Mouse (Mus musculus) MEL (cell line): ENCODE data around the gene Col6a5. TPM values are rescaled to one million over a fixed set of nuclear protein-coding genes. Genes with fewer than 3 reads are reported as not detected.

Source experiments
- DNase-seq: peaks from one replicate; pipeline ENCODE4 v3.0.0; 2011; ENCODE audit warnings: low read depth, low spot score
- H3K27ac ChIP-seq: 2 replicates; pipeline ENCODE4 v1.5.1; 2012; ENCODE audit warnings: low read depth, mild to moderate bottlenecking, control low read depth, low read length, moderate library complexity; ENCODE audit not compliant: control insufficient read depth
- H3K27me3 ChIP-seq, 2 experiments: fragments of 150-350 bp in 1 of 2; sonication (generic) in 1 of 2; 2 replicates each; pipeline ENCODE4 v1.6.1; 2012; ENCODE audit warnings: low read length in 2 of 2, mild to moderate bottlenecking in 2 of 2, improper control_type of control experiment in 1 of 2, moderate library complexity in 1 of 2; ENCODE audit not compliant: insufficient read depth in 2 of 2, control insufficient read depth in 1 of 2
- H3K36me3 ChIP-seq, 2 experiments: 2 replicates each; pipeline ENCODE4 v1.6.1; 2012 to 2014; ENCODE audit warnings: low read length in 2 of 2, improper control_type of control experiment in 1 of 2, inconsistent platforms in 1 of 2, mild to moderate bottlenecking in 1 of 2; ENCODE audit not compliant: insufficient read depth in 2 of 2, control insufficient read depth in 1 of 2
- H3K4me1 ChIP-seq, 2 experiments: fragments of 150-350 bp in 1 of 2; sonication (generic) in 1 of 2; 2 replicates each; pipeline ENCODE4 v1.6.1; 2012; ENCODE audit warnings: low read length in 2 of 2, improper control_type of control experiment in 1 of 2, mild to moderate bottlenecking in 1 of 2; ENCODE audit not compliant: insufficient read depth in 2 of 2, control insufficient read depth in 1 of 2
- H3K4me3 ChIP-seq, 2 experiments: fragments of 150-350 bp in 1 of 2; sonication (generic) in 1 of 2; 2 replicates each; pipeline ENCODE4 v1.5.1; 2012; ENCODE audit warnings: low read depth in 2 of 2, low read length in 2 of 2, mild to moderate bottlenecking in 2 of 2, moderate library complexity in 2 of 2, control low read depth in 1 of 2, improper control_type of control experiment in 1 of 2; ENCODE audit not compliant: control insufficient read depth in 1 of 2, insufficient read depth in 1 of 2
- H3K79me2 ChIP-seq: 2 replicates; pipeline ENCODE4 v1.6.1; 2012; ENCODE audit warnings: mild to moderate bottlenecking, low read length, moderate library complexity; ENCODE audit not compliant: control insufficient read depth, poor library complexity, insufficient read depth
- H3K9ac ChIP-seq: 2 replicates; pipeline ENCODE4 v1.6.1; 2012; ENCODE audit warnings: low read depth, mild to moderate bottlenecking, control low read depth, low read length, moderate library complexity; ENCODE audit not compliant: control insufficient read depth, poor library complexity, severe bottlenecking
- H3K9me3 ChIP-seq: fragments of 150-350 bp; sonication (generic); replicated peaks from 2 replicates; pipeline ENCODE4 v1.6.1; 2012; ENCODE audit warnings: mild to moderate bottlenecking, low read length, improper control_type of control experiment, moderate library complexity; ENCODE audit not compliant: insufficient read depth
- BHLHE40 ChIP-seq: IDR thresholded peaks from 2 replicates; pipeline ENCODE4 v1.6.1; 2012; ENCODE audit warnings: low read depth, mild to moderate bottlenecking, inconsistent platforms, low read length, improper control_type of control experiment, borderline replicate concordance
- CHD1 ChIP-seq: IDR thresholded peaks from 2 replicates; pipeline ENCODE4 v1.6.1; 2012; ENCODE audit warnings: low read depth, mild to moderate bottlenecking, inconsistent platforms, low read length, improper control_type of control experiment
- CTCF ChIP-seq, 3 experiments: IDR thresholded peaks in 2 of 3; conservative IDR thresholded peaks in 1 of 3; 2 replicates each; pipeline ENCODE4 v1.5.1; 2011 to 2012; ENCODE audit warnings: low read length in 3 of 3, low read depth in 2 of 3, mild to moderate bottlenecking in 2 of 3, improper control_type of control experiment in 1 of 3, inconsistent platforms in 1 of 3, mixed read lengths in 1 of 3, moderate library complexity in 1 of 3; ENCODE audit not compliant: control insufficient read depth in 1 of 3, insufficient read depth in 1 of 3, poor library complexity in 1 of 3, severe bottlenecking in 1 of 3
- HCFC1 ChIP-seq: IDR thresholded peaks from 2 replicates; pipeline ENCODE4 v1.6.1; 2012; ENCODE audit warnings: low read depth, mild to moderate bottlenecking, inconsistent platforms, low read length, improper control_type of control experiment, moderate library complexity
- JUND ChIP-seq: IDR thresholded peaks from 2 replicates; pipeline ENCODE4 v1.6.1; 2011; ENCODE audit warnings: low read depth, mild to moderate bottlenecking, improper control_type of control experiment, low read length
- KAT2A ChIP-seq: conservative IDR thresholded peaks from 2 replicates; pipeline ENCODE4 v1.6.1; 2012; ENCODE audit warnings: low read depth, low read length, improper control_type of control experiment, inconsistent platforms
- MAFK ChIP-seq: IDR thresholded peaks from 2 replicates; pipeline ENCODE4 v1.6.1; 2011; ENCODE audit warnings: low read depth, mild to moderate bottlenecking, low read length, improper control_type of control experiment, borderline replicate concordance
- MAZ ChIP-seq: IDR thresholded peaks from 2 replicates; pipeline ENCODE4 v1.6.1; 2012; ENCODE audit warnings: low read depth, mild to moderate bottlenecking, inconsistent platforms, low read length, improper control_type of control experiment
- MEF2A ChIP-seq: IDR thresholded peaks from 2 replicates; pipeline ENCODE4 v1.6.1; 2014; ENCODE audit warnings: low read depth, mild to moderate bottlenecking, inconsistent platforms, low read length, improper control_type of control experiment; ENCODE audit not compliant: poor library complexity, insufficient replicate concordance, severe bottlenecking; ENCODE audit errors: extremely low read depth
- MYB ChIP-seq: IDR thresholded peaks from 2 replicates; pipeline ENCODE4 v1.6.1; 2011; ENCODE audit warnings: mild to moderate bottlenecking, low read depth, low read length, improper control_type of control experiment
- MYC ChIP-seq: IDR thresholded peaks from 2 replicates; pipeline ENCODE4 v1.6.1; 2011; ENCODE audit warnings: low read depth, mild to moderate bottlenecking, low read length, improper control_type of control experiment, moderate library complexity
- NRF1 ChIP-seq: IDR thresholded peaks from 2 replicates; pipeline ENCODE4 v1.6.1; 2014; ENCODE audit warnings: low read depth, mild to moderate bottlenecking, inconsistent platforms, low read length, improper control_type of control experiment, moderate library complexity; ENCODE audit not compliant: poor library complexity, insufficient read depth, severe bottlenecking
- POLR2A ChIP-seq, 2 experiments: IDR thresholded peaks; 2 replicates each; pipeline ENCODE4 v1.6.1; 2011 to 2012; ENCODE audit warnings: low read length in 2 of 2, mild to moderate bottlenecking in 2 of 2, control low read depth in 1 of 2, improper control_type of control experiment in 1 of 2, low read depth in 1 of 2, moderate library complexity in 1 of 2; ENCODE audit not compliant: control insufficient read depth in 1 of 2, insufficient read depth in 1 of 2, poor library complexity in 1 of 2
- RCOR1 ChIP-seq: IDR thresholded peaks from 2 replicates; pipeline ENCODE4 v1.6.1; 2012; ENCODE audit warnings: low read depth, mild to moderate bottlenecking, inconsistent platforms, low read length, improper control_type of control experiment
- SMC3 ChIP-seq: IDR thresholded peaks from 2 replicates; pipeline ENCODE4 v1.6.1; 2011; ENCODE audit warnings: low read depth, low read length, improper control_type of control experiment
- UBTF ChIP-seq: IDR thresholded peaks from 2 replicates; pipeline ENCODE4 v1.6.1; 2012; ENCODE audit warnings: low read depth, mild to moderate bottlenecking, inconsistent platforms, low read length, improper control_type of control experiment, moderate library complexity, borderline replicate concordance; ENCODE audit not compliant: insufficient read depth
- USF1 ChIP-seq: IDR thresholded peaks from 2 replicates; pipeline ENCODE4 v1.6.1; 2014; ENCODE audit warnings: low read depth, mild to moderate bottlenecking, inconsistent platforms, low read length, improper control_type of control experiment, moderate library complexity
- USF2 ChIP-seq, 2 experiments: IDR thresholded peaks; 2 replicates each; pipeline ENCODE4 v1.6.1; 2011 to 2012; ENCODE audit warnings: improper control_type of control experiment in 2 of 2, low read length in 2 of 2, borderline replicate concordance in 1 of 2, inconsistent platforms in 1 of 2, low read depth in 1 of 2, mild to moderate bottlenecking in 1 of 2; ENCODE audit not compliant: insufficient read depth in 1 of 2
- ZC3H11A ChIP-seq: IDR thresholded peaks from 2 replicates; pipeline ENCODE4 v1.6.1; 2012; ENCODE audit warnings: low read depth, mild to moderate bottlenecking, inconsistent platforms, low read length, improper control_type of control experiment
- ZNF384 ChIP-seq: IDR thresholded peaks from 2 replicates; pipeline ENCODE4 v1.6.1; 2012; ENCODE audit warnings: low read depth, mild to moderate bottlenecking, inconsistent platforms, low read length, improper control_type of control experiment
- polyA plus RNA-seq, 2 experiments: library from polyadenylated mRNA; stranded (reverse) in 1 of 2; unstranded in 1 of 2; fragments of >175 nt in 1 of 2; fragments of >200 nt in 1 of 2; gene quantifications; 2 replicates each; pipeline versions ENCODE4 v1.2.1 to v1.2.4; 2012; ENCODE audit warnings: low replicate concordance in 2 of 2, low read depth in 1 of 2; ENCODE audit not compliant: insufficient read length in 2 of 2, insufficient read depth in 1 of 2, missing spikeins in 1 of 2
- total RNA-seq: library from RNA; depleted of rRNA; stranded (reverse); fragments of 300-350 nt; gene quantifications from 2 replicates; pipeline ENCODE4 v1.2.3, GENCODE M21; 2012

The Col6a5 gene
- total and polyA plus RNA-seq, 3 experiments: not detected

DNA sequence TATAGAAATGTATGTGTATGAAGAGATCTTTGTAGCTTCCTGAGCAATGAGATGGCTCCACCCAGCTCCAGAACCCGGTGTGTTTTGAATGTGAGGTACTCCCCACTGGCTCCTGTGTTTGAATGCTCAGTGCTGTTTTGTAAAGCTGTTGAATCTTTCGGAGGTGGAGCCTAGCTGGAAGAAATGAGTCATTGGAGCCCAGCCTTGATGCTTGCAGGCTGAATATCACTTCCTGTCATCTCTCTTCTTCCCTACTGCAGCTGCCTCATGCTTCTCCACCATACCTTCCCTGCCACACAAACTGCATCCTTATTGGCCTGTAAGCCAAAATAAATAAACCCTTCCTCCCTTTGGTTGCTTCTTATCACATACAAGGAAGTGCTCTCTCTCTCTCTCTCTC lies 72.9 kb downstream of the Col6a5 start:
- no peak overlapping the region for H3K27ac ChIP-seq
- TF ChIP-seq ZNF384: no peak
- no peaks in the 10 kb centered on the region for H3K27me3 ChIP-seq
- no peak overlapping the region for H3K4me3 ChIP-seq
- no peaks in the 10 kb centered on the region for H3K79me2 ChIP-seq
- no peaks in the 10 kb centered on the region for H3K9me3 ChIP-seq
- no peak overlapping the region for H3K9ac ChIP-seq
- no peaks in the 10 kb centered on the region for H3K4me1 ChIP-seq
- no peaks in the 10 kb centered on the region for H3K36me3 ChIP-seq
- peak; percentile 17 for DNase-seq

DNA sequence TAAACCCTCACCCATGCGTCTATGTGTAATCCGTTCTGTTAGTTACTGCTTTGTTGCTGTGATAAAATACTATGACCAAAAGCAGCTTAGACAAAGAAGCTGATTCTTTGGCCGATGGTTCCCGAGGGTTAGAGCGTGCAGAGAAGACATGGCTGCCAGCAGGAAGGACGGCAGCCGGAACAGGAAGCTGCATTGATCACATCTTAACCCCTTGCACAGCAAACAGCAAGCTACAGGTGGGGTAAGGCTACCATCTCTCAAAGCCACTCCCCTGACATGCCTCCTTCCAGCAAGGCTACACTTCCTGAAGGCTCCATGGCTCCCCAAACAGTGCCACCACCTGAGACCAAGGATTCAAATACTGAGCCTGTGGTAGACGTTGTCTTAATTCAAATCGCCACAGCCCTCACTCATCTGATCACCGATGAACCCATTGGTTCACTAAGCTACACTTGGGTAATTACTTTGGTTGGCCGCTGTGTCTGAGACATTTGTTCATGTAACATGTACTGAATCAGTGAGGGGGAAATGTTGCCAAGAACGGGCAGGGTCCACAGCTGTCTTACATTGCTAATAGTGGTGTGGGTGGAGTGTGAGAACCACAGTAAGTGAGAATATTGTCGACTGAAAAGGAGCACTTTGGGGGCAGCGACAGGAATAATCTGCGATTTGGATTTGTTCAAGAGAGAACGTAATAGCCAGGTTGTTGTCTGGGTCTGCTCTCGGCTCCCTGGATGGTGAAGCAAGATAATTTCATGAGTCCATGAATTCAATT lies 75.6 kb downstream of the Col6a5 start:
- H3K36me3 ChIP-seq: no peaks in the 10 kb centered on the region
- H3K4me3 ChIP-seq: no peak overlapping the region
- no peak for DNase-seq
- no peak overlapping the region for H3K9ac ChIP-seq
- H3K4me1 ChIP-seq: no peaks in the 10 kb centered on the region
- H3K27ac ChIP-seq: no peak overlapping the region
- no peaks in the 10 kb centered on the region for H3K9me3 ChIP-seq
- no peaks in the 10 kb centered on the region for H3K27me3 ChIP-seq
- H3K79me2 ChIP-seq: no peaks in the 10 kb centered on the region
- TF ChIP-seq MAFK: no peak
- TF ChIP-seq SMC3: no peak
- no peak for TF ChIP-seq UBTF
- no peak for TF ChIP-seq MYC
- TF ChIP-seq CTCF (IDR thresholded peaks at IDR 0.05 in 2 of 3, conservative IDR thresholded peaks at IDR 0.05 in 1 of 3; ENCODE audit: control insufficient read depth in 1 of 3, insufficient read depth in 1 of 3, low read depth in 2 of 3, low read length in 3 of 3, poor library complexity in 1 of 3, severe bottlenecking in 1 of 3): no peak
- TF ChIP-seq ZNF384: no peak
- TF ChIP-seq NRF1: no peak
- TF ChIP-seq KAT2A: no peak
- TF ChIP-seq HCFC1: no peak
- TF ChIP-seq MAZ: no peak
- TF ChIP-seq RCOR1: no peak
- TF ChIP-seq MEF2A: no peak
- TF ChIP-seq POLR2A (IDR thresholded peaks at IDR 0.05; ENCODE audit: control insufficient read depth in 1 of 2, insufficient read depth in 1 of 2, low read depth in 1 of 2, low read length in 2 of 2, poor library complexity in 1 of 2): no peak
- TF ChIP-seq ZC3H11A: no peak
- no peak for TF ChIP-seq CHD1
- no peak for TF ChIP-seq MYB
- TF ChIP-seq JUND: no peak
- TF ChIP-seq USF2 (IDR thresholded peaks at IDR 0.05; ENCODE audit: borderline replicate concordance in 1 of 2, insufficient read depth in 1 of 2, low read depth in 1 of 2, low read length in 2 of 2): no peak
- TF ChIP-seq USF1: no peak
- no peak for TF ChIP-seq BHLHE40
- TF ChIP-seq, all 39 proteins: peak for 0
